Mouse (Mus musculus): ENCODE data around the gene Rasgef1c. TPM values are rescaled to one million over a fixed set of nuclear protein-coding genes. Genes with fewer than 3 reads are reported as not detected.

Gene Rasgef1c
- polyA plus RNA-seq, 1 experiment from 2014 or later = 0.05 TPM

DNA sequence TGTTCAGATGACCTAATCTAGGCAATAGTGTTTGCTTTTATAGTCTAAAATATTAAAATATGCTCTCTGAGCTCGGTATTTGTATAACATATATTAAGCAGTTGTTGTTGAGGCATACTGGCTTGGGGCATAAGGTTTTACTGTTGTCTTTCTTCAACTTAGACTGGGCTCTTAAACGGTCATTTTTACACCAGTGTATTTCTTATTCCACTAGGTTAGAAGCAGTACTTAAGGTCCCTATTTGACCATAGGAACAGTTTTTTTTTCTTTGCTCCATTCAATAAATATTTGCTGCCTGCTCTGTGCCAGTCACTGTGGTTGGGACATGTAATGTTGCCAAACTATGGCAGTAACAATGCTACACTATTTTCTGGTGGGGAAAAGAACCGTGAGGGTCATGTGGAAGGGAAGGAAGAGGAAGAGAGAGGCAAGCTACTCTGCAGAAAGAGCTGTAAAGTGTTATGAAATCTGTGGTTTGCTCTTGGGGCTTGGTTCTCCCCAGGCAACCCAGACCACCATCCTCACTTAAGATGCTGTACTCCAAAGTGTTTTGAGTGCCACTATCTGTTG is 125.0 kb downstream of the Rasgef1c start:
- no peak for ATAC-seq (replicated peaks; ENCODE audit: insufficient number of reproducible peaks, insufficient read depth, low FRiP score, low read depth)
- H3K9ac ChIP-seq = peak overlapping the region; percentile 73; the same call in 1 of the 2 replicates
- no peak overlapping the region for H3K27ac ChIP-seq
- 42% methylated on average over 3 of the region's 3 CpGs for WGBS
- peak overlapping the region; percentile 65 for H3K4me2 ChIP-seq
- peaks cover 16% of the 10 kb centered on the region for H3K4me1 ChIP-seq (replicated peaks)
- peak overlapping the region; percentile 65 for H3K4me3 ChIP-seq
- H3K9me3 ChIP-seq (replicated peaks) = no peaks in the 10 kb centered on the region
- no peaks in the 10 kb centered on the region for H3K27me3 ChIP-seq
- H3K36me3 ChIP-seq = no peaks in the 10 kb centered on the region

DNA sequence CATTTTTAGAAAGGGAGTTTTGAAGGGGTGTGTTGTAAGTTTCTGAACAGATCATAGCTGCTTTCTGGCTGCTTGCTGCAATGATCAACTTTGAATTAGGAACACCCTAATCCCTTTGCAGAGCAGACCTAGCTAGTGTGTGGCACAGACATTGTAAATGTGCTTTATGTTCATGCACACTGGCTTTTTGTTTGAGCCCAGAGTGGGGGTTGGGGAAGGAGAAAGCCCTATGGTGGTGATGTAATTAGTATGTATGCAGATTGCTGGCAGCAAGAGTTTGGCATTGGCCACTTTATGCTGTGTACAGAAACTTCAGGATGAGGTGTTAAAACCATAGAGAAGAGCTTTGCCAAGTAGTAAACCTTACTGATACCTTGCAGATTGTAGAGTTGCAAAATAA is 126.8 kb downstream of the Rasgef1c start:
- Histone ChIP-seq H3K4me1 (replicated peaks) (peaks cover 16% of the 10 kb centered on the region), H3K9me3 (replicated peaks) (no peaks in the 10 kb centered on the region), H3K9ac (no peak overlapping the region), H3K4me3 (no peak overlapping the region), H3K36me3 (no peaks in the 10 kb centered on the region), H3K4me2 (no peak overlapping the region), H3K27me3 (no peaks in the 10 kb centered on the region), H3K27ac (no peak overlapping the region)
- no peak for ATAC-seq (replicated peaks; ENCODE audit: insufficient number of reproducible peaks, insufficient read depth, low FRiP score, low read depth)

Small RNAs within 50 kb of the gene (microRNA-seq; reads per million reads assigned to microRNA genes)
- gene Gm23492 = not detected

Other genes with a start within 250 kb of the Rasgef1c start
- gene Scgb3a1, start 238.2 kb upstream of the Rasgef1c start, polyA plus RNA-seq (2015; fragmentation: Nextera tagmentation; extraction: Ambion mirVana) = 0.53 and 0.76 TPM in 2 replicates
- gene Cnot6, start 189.1 kb upstream of the Rasgef1c start, polyA plus RNA-seq (2015; fragmentation: Nextera tagmentation; extraction: Ambion mirVana) = 35.8 and 40.1 TPM in 2 replicates
- gene Gfpt2, start 107.7 kb upstream of the Rasgef1c start, polyA plus RNA-seq (2015; fragmentation: Nextera tagmentation; extraction: Ambion mirVana) = 10.3 and 11.7 TPM in 2 replicates
- 31.1 and 33.0 TPM in 2 replicates for gene Mapk9, start 55.1 kb upstream of the Rasgef1c start, polyA plus RNA-seq (2015; fragmentation: Nextera tagmentation; extraction: Ambion mirVana)
- gene Rnf130, start 123.5 kb downstream of the Rasgef1c start, polyA plus RNA-seq (2015; fragmentation: Nextera tagmentation; extraction: Ambion mirVana) = 39.6 and 42.8 TPM in 2 replicates
- 25.6 and 33.8 TPM in 2 replicates for gene Tbc1d9b, start 229.6 kb downstream of the Rasgef1c start, polyA plus RNA-seq (2015; fragmentation: Nextera tagmentation; extraction: Ambion mirVana)

Data from heart, embryonic 15.5 days (tissue).